Mouse (Mus musculus): ENCODE measurements at regions not wholly inside any gene's neighbourhood (a gene's known extent, or its start where the extent isn't known, plus 50 kb on each side); places are given as distances from the start of the nearest gene placed in this dataset.

GRCm38 (mm10) chrX:86438238-86438637 is 133.3 kb upstream of the Mageb4 start:
- peak; percentile 2 for DNase-seq (ENCODE audit: low read depth, low spot score)
